Mouse (Mus musculus): ENCODE measurements around the gene Mrpl38. TPM values are rescaled to one million over a fixed set of nuclear protein-coding genes. Genes with fewer than 3 reads are reported as not detected.

Mrpl38 gene
- polyA plus RNA-seq, 1 experiment from 2014 or later: 89.0 TPM

DNA sequence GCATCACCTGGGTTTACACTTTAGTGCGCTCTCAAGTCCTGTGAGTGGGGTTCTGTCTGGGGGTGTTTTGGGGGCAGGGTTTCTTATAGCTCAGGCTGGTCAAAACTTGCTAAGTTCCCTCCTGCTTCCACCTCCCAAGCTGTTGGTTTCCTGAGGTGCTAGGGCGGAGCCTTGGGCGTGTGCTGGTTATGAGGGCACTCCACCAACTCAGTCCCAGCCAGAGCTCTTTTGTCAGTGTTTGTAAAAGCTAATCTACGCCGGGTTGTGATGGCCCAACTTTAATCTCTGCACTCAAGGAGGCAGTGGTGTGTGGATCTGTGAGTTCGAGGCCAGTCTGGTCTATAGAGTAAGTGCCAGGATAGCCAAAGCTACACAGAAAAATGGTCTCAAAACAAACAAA, 54.5 kb downstream of the Mrpl38 start:
- no peak overlapping the region for H3K27ac ChIP-seq (replicated peaks)
- H3K4me3 ChIP-seq: no peak overlapping the region
- no peak overlapping the region for H3K4me2 ChIP-seq
- no peak for ATAC-seq (ENCODE audit: low FRiP score, low read depth)
- H3K9ac ChIP-seq: no peak overlapping the region
- no peaks in the 10 kb centered on the region for H3K9me3 ChIP-seq
- peaks cover 22% of the 10 kb centered on the region for H3K4me1 ChIP-seq (replicated peaks)
- peaks cover 38% of the 10 kb centered on the region for H3K36me3 ChIP-seq
- WGBS: 97% methylated on average over 6 of the region's 6 CpGs
- no peaks in the 10 kb centered on the region for H3K27me3 ChIP-seq

DNA sequence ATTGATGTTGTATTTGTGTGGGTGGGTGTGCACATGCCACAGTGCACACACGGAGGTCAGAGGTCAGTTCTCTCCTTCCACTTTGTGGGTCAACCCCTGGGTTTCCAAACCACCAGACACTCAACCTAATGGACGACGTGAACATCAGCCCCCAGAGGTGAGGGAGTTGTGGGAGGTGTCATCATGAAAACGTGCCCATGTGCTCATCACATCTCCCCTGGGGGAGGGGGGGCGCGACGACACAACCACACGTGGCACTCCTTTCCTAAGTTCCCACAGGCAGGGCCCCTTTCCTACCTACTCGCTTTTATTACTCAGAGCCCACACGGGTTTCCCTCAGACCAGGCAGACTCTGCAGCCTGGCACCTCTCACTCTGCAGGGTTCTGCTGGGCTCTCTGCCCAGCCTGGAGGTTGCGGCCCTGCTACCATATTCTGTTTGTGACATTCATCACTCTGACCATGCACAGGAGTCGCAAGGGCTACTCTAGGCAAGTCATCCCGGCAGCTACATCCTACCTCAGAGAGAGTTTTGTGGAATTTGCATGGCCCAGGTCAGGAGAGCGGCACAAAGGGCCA, 55.5 kb downstream of the Mrpl38 start:
- H3K27me3 ChIP-seq: no peaks in the 10 kb centered on the region
- ATAC-seq (ENCODE audit: low FRiP score, low read depth): no peak
- H3K27ac ChIP-seq (replicated peaks): no peak overlapping the region
- no peak overlapping the region for H3K4me2 ChIP-seq
- no peak overlapping the region for H3K4me3 ChIP-seq
- no peaks in the 10 kb centered on the region for H3K9me3 ChIP-seq
- H3K9ac ChIP-seq: no peak overlapping the region
- H3K4me1 ChIP-seq (replicated peaks): peaks cover 32% of the 10 kb centered on the region
- peaks cover 38% of the 10 kb centered on the region for H3K36me3 ChIP-seq
- WGBS: 92% methylated on average over 14 of the region's 14 CpGs

Other genes with a start within 250 kb of the Mrpl38 start
- 1.9 and 2.2 TPM in 2 replicates for gene Smim5, start 238.9 kb downstream of the Mrpl38 start, polyA plus RNA-seq (2015; fragmentation: Nextera tagmentation; extraction: Ambion mirVana)
- 0.93 and 1.1 TPM in 2 replicates for gene Smim6, start 226.9 kb downstream of the Mrpl38 start, polyA plus RNA-seq (2015; fragmentation: Nextera tagmentation; extraction: Ambion mirVana)
- gene Sap30bp, start 205.6 kb downstream of the Mrpl38 start, polyA plus RNA-seq (2015; fragmentation: Nextera tagmentation; extraction: Ambion mirVana): 42.9 and 43.4 TPM in 2 replicates
- gene Recql5, start 205.4 kb downstream of the Mrpl38 start, polyA plus RNA-seq (2015; fragmentation: Nextera tagmentation; extraction: Ambion mirVana): 18.7 and 23.8 TPM in 2 replicates
- gene Itgb4, start 164.2 kb downstream of the Mrpl38 start, polyA plus RNA-seq (2015; fragmentation: Nextera tagmentation; extraction: Ambion mirVana): 1.7 and 1.9 TPM in 2 replicates
- gene Galk1, start 126.1 kb downstream of the Mrpl38 start, polyA plus RNA-seq (2015; fragmentation: Nextera tagmentation; extraction: Ambion mirVana): 62.5 and 70.9 TPM in 2 replicates
- gene H3f3b, start 110.9 kb downstream of the Mrpl38 start, polyA plus RNA-seq (2015; fragmentation: Nextera tagmentation; extraction: Ambion mirVana): 1,686 and 1,716 TPM in 2 replicates
- 32.1 and 37.0 TPM in 2 replicates for gene Unk, start 108.5 kb downstream of the Mrpl38 start, polyA plus RNA-seq (2015; fragmentation: Nextera tagmentation; extraction: Ambion mirVana)
- 1.0 and 1.6 TPM in 2 replicates for gene Unc13d, start 60.9 kb downstream of the Mrpl38 start, polyA plus RNA-seq (2015; fragmentation: Nextera tagmentation; extraction: Ambion mirVana)
- gene Wbp2, start 51.9 kb downstream of the Mrpl38 start, polyA plus RNA-seq (2015; fragmentation: Nextera tagmentation; extraction: Ambion mirVana): 149 and 196 TPM in 2 replicates
- 10.9 and 11.6 TPM in 2 replicates for gene Trim47, start 11.7 kb downstream of the Mrpl38 start, polyA plus RNA-seq (2015; fragmentation: Nextera tagmentation; extraction: Ambion mirVana)
- 3.0 and 4.0 TPM in 2 replicates for gene Trim65, start 7.7 kb downstream of the Mrpl38 start, polyA plus RNA-seq (2015; fragmentation: Nextera tagmentation; extraction: Ambion mirVana)
- 55.7 and 59.0 TPM in 2 replicates for gene Fbf1, start 29.3 kb upstream of the Mrpl38 start, polyA plus RNA-seq (2015; fragmentation: Nextera tagmentation; extraction: Ambion mirVana)
- gene Ten1, start 60.0 kb upstream of the Mrpl38 start, polyA plus RNA-seq (2015; fragmentation: Nextera tagmentation; extraction: Ambion mirVana): 90.6 and 104 TPM in 2 replicates
- gene Acox1, start 60.2 kb upstream of the Mrpl38 start, polyA plus RNA-seq (2015; fragmentation: Nextera tagmentation; extraction: Ambion mirVana): 60.6 and 61.4 TPM in 2 replicates
- 1.0 and 1.1 TPM in 2 replicates for gene Evpl, start 99.2 kb upstream of the Mrpl38 start, polyA plus RNA-seq (2015; fragmentation: Nextera tagmentation; extraction: Ambion mirVana)
- 63.9 and 66.1 TPM in 2 replicates for gene Srp68, start 135.3 kb upstream of the Mrpl38 start, polyA plus RNA-seq (2015; fragmentation: Nextera tagmentation; extraction: Ambion mirVana)
- 0.51 and 0.68 TPM in 2 replicates for gene Galr2, start 142.1 kb upstream of the Mrpl38 start, polyA plus RNA-seq (2015; fragmentation: Nextera tagmentation; extraction: Ambion mirVana)
- 106 and 108 TPM in 2 replicates for gene Exoc7, start 168.4 kb upstream of the Mrpl38 start, polyA plus RNA-seq (2015; fragmentation: Nextera tagmentation; extraction: Ambion mirVana)
- gene Foxj1, start 196.5 kb upstream of the Mrpl38 start, polyA plus RNA-seq (2015; fragmentation: Nextera tagmentation; extraction: Ambion mirVana): 13.7 and 23.2 TPM in 2 replicates

Measured in hindbrain, embryonic 15.5 days (tissue).